Mouse (Mus musculus): ENCODE data around the gene Entpd3. TPM values are rescaled to one million over a fixed set of nuclear protein-coding genes. Genes with fewer than 3 reads are reported as not detected.

Gene Entpd3
- polyA plus RNA-seq, 1 experiment from 2014 or later, result 4.0 TPM

GRCm38 (mm10) chr9:120595306-120595705, 55.7 kb downstream of the Entpd3 start:
- Histone ChIP-seq H3K27me3 (replicated peaks; ENCODE audit: control insufficient read depth, insufficient read depth, low read length) (no peaks in the 10 kb centered on the region), H3K36me3 (ENCODE audit: control insufficient read depth, insufficient read depth, low read length) (no peaks in the 10 kb centered on the region), H3K4me3 (ENCODE audit: low read depth, low read length) (no peak overlapping the region), H3K4me2 (ENCODE audit: low read length) (no peak overlapping the region), H3K9me3 (ENCODE audit: control insufficient read depth, low read length) (no peaks in the 10 kb centered on the region), H3K4me1 (replicated peaks; ENCODE audit: control insufficient read depth, insufficient read depth, low read length) (no peaks in the 10 kb centered on the region), H3K9ac (ENCODE audit: low read length) (no peak overlapping the region), H3K27ac (ENCODE audit: low read depth) (no peak overlapping the region)
- WGBS, result 66% methylated on average over 4 of the region's 4 CpGs
- ATAC-seq (replicated peaks; ENCODE audit: low FRiP score, low TSS enrichment, low read depth), result no peak
- DNase-seq (ENCODE audit: low spot score), result no peak

GRCm38 (mm10) chr9:120601488-120602171, 62.0 kb downstream of the Entpd3 start:
- H3K27ac ChIP-seq (ENCODE audit: low read depth), result no peak overlapping the region
- H3K27me3 ChIP-seq (replicated peaks; ENCODE audit: control insufficient read depth, insufficient read depth, low read length), result no peaks in the 10 kb centered on the region
- DNase-seq (ENCODE audit: low spot score) (peak; percentile 93), ATAC-seq (replicated peaks; ENCODE audit: low FRiP score, low TSS enrichment, low read depth) (peak; percentile 72)
- H3K9ac ChIP-seq (ENCODE audit: low read length), result no peak overlapping the region
- H3K4me2 ChIP-seq (ENCODE audit: low read length), result peak overlapping the region; percentile 32; the same call in 1 of the 2 replicates
- 18% methylated on average over 17 of the region's 17 CpGs for WGBS
- H3K9me3 ChIP-seq (ENCODE audit: control insufficient read depth, low read length), result no peaks in the 10 kb centered on the region
- H3K36me3 ChIP-seq (ENCODE audit: control insufficient read depth, insufficient read depth, low read length), result no peaks in the 10 kb centered on the region
- no peak overlapping the region for H3K4me3 ChIP-seq (ENCODE audit: low read depth, low read length)
- H3K4me1 ChIP-seq (replicated peaks; ENCODE audit: control insufficient read depth, insufficient read depth, low read length), result no peaks in the 10 kb centered on the region; the same call in none of the 2 replicates

- Histone ChIP-seq H3K9me3 (ENCODE audit: control insufficient read depth, low read length) (peaks cover under 1% of the 10 kb centered on the region; the same call in 1 of the 2 replicates), H3K4me1 (replicated peaks; ENCODE audit: control insufficient read depth, insufficient read depth, low read length) (no peaks in the 10 kb centered on the region; the same call in none of the 2 replicates), H3K4me3 (ENCODE audit: low read depth, low read length) (no peak overlapping the region), H3K4me2 (ENCODE audit: low read length) (0 out of 2 replicates have a peak overlapping the region, but pooled peaks have one; percentile 32), H3K9ac (ENCODE audit: low read length) (no peak overlapping the region), H3K27me3 (replicated peaks; ENCODE audit: control insufficient read depth, insufficient read depth, low read length) (no peaks in the 10 kb centered on the region), H3K36me3 (ENCODE audit: control insufficient read depth, insufficient read depth, low read length) (no peaks in the 10 kb centered on the region), H3K27ac (ENCODE audit: low read depth) (no peak overlapping the region)
- WGBS, result 50% methylated on average over 17 of the region's 17 CpGs
- DNase-seq (ENCODE audit: low spot score) (peak; percentile 70), ATAC-seq (replicated peaks; ENCODE audit: low FRiP score, low TSS enrichment, low read depth) (peak; percentile 65)
These were observed 62.7 kb downstream of the Entpd3 start for GRCm38 (mm10) chr9:120602172-120602838.

GRCm38 (mm10) chr9:120602839-120603511, 63.4 kb downstream of the Entpd3 start:
- no peaks in the 10 kb centered on the region for H3K36me3 ChIP-seq (ENCODE audit: control insufficient read depth, insufficient read depth, low read length)
- peaks cover 7% of the 10 kb centered on the region for H3K9me3 ChIP-seq (ENCODE audit: control insufficient read depth, low read length)
- no peaks in the 10 kb centered on the region for H3K27me3 ChIP-seq (replicated peaks; ENCODE audit: control insufficient read depth, insufficient read depth, low read length)
- DNase-seq (ENCODE audit: low spot score), result peak; percentile 97
- 7% methylated on average over 23 of the region's 23 CpGs for WGBS
- no peak overlapping the region for H3K27ac ChIP-seq (ENCODE audit: low read depth)
- H3K4me3 ChIP-seq (ENCODE audit: low read depth, low read length), result no peak overlapping the region
- H3K4me1 ChIP-seq (replicated peaks; ENCODE audit: control insufficient read depth, insufficient read depth, low read length), result no peaks in the 10 kb centered on the region; the same call in none of the 2 replicates
- peak overlapping the region; percentile 22 for H3K4me2 ChIP-seq (ENCODE audit: low read length)
- H3K9ac ChIP-seq (ENCODE audit: low read length), result no peak overlapping the region
- ATAC-seq (replicated peaks; ENCODE audit: low FRiP score, low TSS enrichment, low read depth), result peak; percentile 81

- Histone ChIP-seq H3K9ac (ENCODE audit: low read length) (no peak overlapping the region), H3K27me3 (replicated peaks; ENCODE audit: control insufficient read depth, insufficient read depth, low read length) (no peaks in the 10 kb centered on the region), H3K4me3 (ENCODE audit: low read depth, low read length) (no peak overlapping the region), H3K4me1 (replicated peaks; ENCODE audit: control insufficient read depth, insufficient read depth, low read length) (no peaks in the 10 kb centered on the region; the same call in none of the 2 replicates), H3K27ac (ENCODE audit: low read depth) (no peak overlapping the region), H3K4me2 (ENCODE audit: low read length) (peak overlapping the region; percentile 22), H3K9me3 (ENCODE audit: control insufficient read depth, low read length) (peaks cover 12% of the 10 kb centered on the region), H3K36me3 (ENCODE audit: control insufficient read depth, insufficient read depth, low read length) (no peaks in the 10 kb centered on the region)
- no peak for DNase-seq (ENCODE audit: low spot score)
- WGBS, result 29% methylated on average over 10 of the region's 10 CpGs
- ATAC-seq (replicated peaks; ENCODE audit: low FRiP score, low TSS enrichment, low read depth), result no peak
These were observed 63.9 kb downstream of the Entpd3 start for GRCm38 (mm10) chr9:120603512-120603908.

- H3K9me3 ChIP-seq (ENCODE audit: control insufficient read depth, low read length), result peaks cover 12% of the 10 kb centered on the region
- H3K4me1 ChIP-seq (replicated peaks; ENCODE audit: control insufficient read depth, insufficient read depth, low read length), result no peaks in the 10 kb centered on the region; the same call in none of the 2 replicates
- ATAC-seq (replicated peaks; ENCODE audit: low FRiP score, low TSS enrichment, low read depth) (no peak), DNase-seq (ENCODE audit: low spot score) (no peak)
- no peak overlapping the region for H3K9ac ChIP-seq (ENCODE audit: low read length)
- no peaks in the 10 kb centered on the region for H3K36me3 ChIP-seq (ENCODE audit: control insufficient read depth, insufficient read depth, low read length)
- H3K4me3 ChIP-seq (ENCODE audit: low read depth, low read length), result no peak overlapping the region
- 45% methylated on average over 12 of the region's 12 CpGs for WGBS
- H3K27me3 ChIP-seq (replicated peaks; ENCODE audit: control insufficient read depth, insufficient read depth, low read length), result no peaks in the 10 kb centered on the region
- H3K4me2 ChIP-seq (ENCODE audit: low read length), result no peak overlapping the region
- no peak overlapping the region for H3K27ac ChIP-seq (ENCODE audit: low read depth)
These were observed 64.3 kb downstream of the Entpd3 start for GRCm38 (mm10) chr9:120603956-120604355.

GRCm38 (mm10) chr9:120611055-120611454, 71.4 kb downstream of the Entpd3 start:
- Histone ChIP-seq H3K9ac (ENCODE audit: low read length) (no peak overlapping the region), H3K4me1 (replicated peaks; ENCODE audit: control insufficient read depth, insufficient read depth, low read length) (no peaks in the 10 kb centered on the region), H3K4me3 (ENCODE audit: low read depth, low read length) (no peak overlapping the region), H3K27me3 (replicated peaks; ENCODE audit: control insufficient read depth, insufficient read depth, low read length) (no peaks in the 10 kb centered on the region), H3K27ac (ENCODE audit: low read depth) (no peak overlapping the region), H3K36me3 (ENCODE audit: control insufficient read depth, insufficient read depth, low read length) (no peaks in the 10 kb centered on the region), H3K9me3 (ENCODE audit: control insufficient read depth, low read length) (peaks cover 12% of the 10 kb centered on the region), H3K4me2 (ENCODE audit: low read length) (no peak overlapping the region)
- DNase-seq (ENCODE audit: low spot score) (no peak), ATAC-seq (replicated peaks; ENCODE audit: low FRiP score, low TSS enrichment, low read depth) (no peak)

GRCm38 (mm10) chr9:120614059-120614458, 74.4 kb downstream of the Entpd3 start:
- no peak overlapping the region for H3K27ac ChIP-seq (ENCODE audit: low read depth)
- H3K9me3 ChIP-seq (ENCODE audit: control insufficient read depth, low read length), result no peaks in the 10 kb centered on the region
- no peak for DNase-seq (ENCODE audit: low spot score)
- no peaks in the 10 kb centered on the region for H3K4me1 ChIP-seq (replicated peaks; ENCODE audit: control insufficient read depth, insufficient read depth, low read length)
- H3K4me2 ChIP-seq (ENCODE audit: low read length), result no peak overlapping the region
- H3K9ac ChIP-seq (ENCODE audit: low read length), result no peak overlapping the region
- no peak overlapping the region for H3K4me3 ChIP-seq (ENCODE audit: low read depth, low read length)
- H3K36me3 ChIP-seq (ENCODE audit: control insufficient read depth, insufficient read depth, low read length), result no peaks in the 10 kb centered on the region
- H3K27me3 ChIP-seq (replicated peaks; ENCODE audit: control insufficient read depth, insufficient read depth, low read length), result no peaks in the 10 kb centered on the region
- no peak for ATAC-seq (replicated peaks; ENCODE audit: low FRiP score, low TSS enrichment, low read depth)
- WGBS, result 88% methylated on average over 6 of the region's 6 CpGs

Data from intestine, embryonic 14.5 days (tissue).